Comparison of ENCODE assay signal across 9 mouse cellular contexts in genomic region chr4:106785345-106785744, GRCm38 (mm10). TPM values are rescaled to one million over a fixed set of nuclear protein-coding genes. Genes with fewer than 3 reads are reported as not detected.
A peak's percentile ranks its signal among the peaks of the same experiment; 100 is the strongest.
DNase-seq lines count a peak whose midpoint lies in the region; ATAC-seq and TF ChIP-seq lines count a peak whose summit lies in the region.
"Had no signal": no experiment of that assay in that cellular context is flagged by ENCODE, and none has a peak within 500 bp of the region (broad histone marks: within the 10 kb centered on the region; RNA-seq: fewer than 3 reads in every experiment).

No protein-coding gene starts in this region.

- H3K9ac ChIP-seq in kidney, postnatal 0 days (ENCODE audit: low read depth, low read length) = no peak overlapping the region; the same call in 1 of the 2 replicates
- no peak overlapping the region for H3K9ac ChIP-seq in forebrain, embryonic 12.5 days
- no peak overlapping the region for H3K9ac ChIP-seq in neural tube, embryonic 14.5 days (replicated peaks; ENCODE audit: low read depth, low read length)

- DNase-seq in kidney, postnatal 0 days (ENCODE audit: low spot score) = no peak
- DNase-seq in kidney, postnatal 25 days = no peak
- DNase-seq in limb, embryonic 10.5 days (ENCODE audit: low spot score) = no peak
- DNase-seq in adrenal gland, postnatal 10 days = no peak
- no peak for DNase-seq in right cerebral cortex, postnatal 25 days
- DNase-seq: kidney, adult 2 months had no signal

- WGBS in kidney, postnatal 0 days = 68% methylated on average over 7 of the region's 7 CpGs
- WGBS in forebrain, embryonic 12.5 days = 46% methylated on average over 7 of the region's 7 CpGs
- 68% methylated on average over 7 of the region's 7 CpGs for WGBS in limb, embryonic 10.5 days
- 47% methylated on average over 7 of the region's 7 CpGs for WGBS in neural tube, embryonic 14.5 days

- no peak for TF ChIP-seq CTCF in kidney, postnatal 0 days (IDR thresholded peaks at IDR 0.05; ENCODE audit: low read depth)

- peak overlapping the region; percentile 67; the same call in 1 of the 2 replicates for H3K27ac ChIP-seq in kidney, postnatal 0 days
- H3K27ac ChIP-seq in forebrain, embryonic 12.5 days = peak overlapping the region; percentile 91
- peak overlapping the region; percentile 84 for H3K27ac ChIP-seq in limb, embryonic 10.5 days
- H3K27ac ChIP-seq in neural tube, embryonic 14.5 days (ENCODE audit: low read depth, low read length) = peak overlapping the region; percentile 74
- H3K27ac ChIP-seq: macrophage had no signal

- H3K9me3 ChIP-seq in kidney, postnatal 0 days (replicated peaks; ENCODE audit: low read length) = no peaks in the 10 kb centered on the region
- no peaks in the 10 kb centered on the region for H3K9me3 ChIP-seq in forebrain, embryonic 12.5 days
- H3K9me3 ChIP-seq in limb, embryonic 10.5 days (replicated peaks) = no peaks in the 10 kb centered on the region
- H3K9me3 ChIP-seq in neural tube, embryonic 14.5 days (ENCODE audit: control insufficient read depth, low read length) = no peaks in the 10 kb centered on the region

- no peak for ATAC-seq in kidney, postnatal 0 days (replicated peaks; ENCODE audit: low FRiP score, low read depth)
- ATAC-seq in forebrain, embryonic 12.5 days (ENCODE audit: low FRiP score) = peak; percentile 47
- peak; percentile 16; the same call in 1 of the 2 replicates for ATAC-seq in neural tube, embryonic 14.5 days (ENCODE audit: low read depth)

- no peaks in the 10 kb centered on the region for H3K36me3 ChIP-seq in kidney, postnatal 0 days (ENCODE audit: insufficient read depth, low read length)
- no peaks in the 10 kb centered on the region for H3K36me3 ChIP-seq in forebrain, embryonic 12.5 days (replicated peaks)
- H3K36me3 ChIP-seq in limb, embryonic 10.5 days = peaks cover 5% of the 10 kb centered on the region; the same call in 1 of the 2 replicates
- H3K36me3 ChIP-seq in neural tube, embryonic 14.5 days (ENCODE audit: control insufficient read depth, insufficient read depth, low read length) = no peaks in the 10 kb centered on the region

- no peak overlapping the region for H3K4me2 ChIP-seq in kidney, postnatal 0 days (ENCODE audit: low read length)
- H3K4me2 ChIP-seq in forebrain, embryonic 12.5 days = no peak overlapping the region
- no peak overlapping the region for H3K4me2 ChIP-seq in neural tube, embryonic 14.5 days (ENCODE audit: low read depth, low read length)

- no peak overlapping the region for H3K4me3 ChIP-seq in kidney, postnatal 0 days (replicated peaks; ENCODE audit: low read depth, low read length)
- no peak overlapping the region for H3K4me3 ChIP-seq in forebrain, embryonic 12.5 days (replicated peaks)
- peak overlapping the region; percentile 17; the same call in 1 of the 2 replicates for H3K4me3 ChIP-seq in limb, embryonic 10.5 days
- H3K4me3 ChIP-seq in neural tube, embryonic 14.5 days (ENCODE audit: low read depth, low read length) = no peak overlapping the region

- no peaks in the 10 kb centered on the region for H3K27me3 ChIP-seq in kidney, postnatal 0 days (ENCODE audit: insufficient read depth, low read length)
- H3K27me3 ChIP-seq in forebrain, embryonic 12.5 days = no peaks in the 10 kb centered on the region
- H3K27me3 ChIP-seq in limb, embryonic 10.5 days (ENCODE audit: low read depth, poor library complexity, severe bottlenecking) = no peaks in the 10 kb centered on the region
- no peaks in the 10 kb centered on the region for H3K27me3 ChIP-seq in neural tube, embryonic 14.5 days (ENCODE audit: control insufficient read depth, insufficient read depth, low read length)

- peaks cover 21% of the 10 kb centered on the region for H3K4me1 ChIP-seq in kidney, postnatal 0 days (replicated peaks; ENCODE audit: insufficient read depth, low read length)
- H3K4me1 ChIP-seq in forebrain, embryonic 12.5 days = peaks cover 50% of the 10 kb centered on the region
- H3K4me1 ChIP-seq in limb, embryonic 10.5 days = peaks cover 86% of the 10 kb centered on the region
- peaks cover 19% of the 10 kb centered on the region for H3K4me1 ChIP-seq in neural tube, embryonic 14.5 days (ENCODE audit: control insufficient read depth, insufficient read depth, low read length)

RNA-seq across cellular contexts. Expression of gene Acot11, which starts 19.5 kb away (rescaled TPM):
- 1.7 and 1.9 TPM in 2 replicates for polyA plus RNA-seq in kidney, postnatal 0 days (2015; fragmentation: Nextera tagmentation; extraction: Ambion mirVana)
- 1.4 TPM in 2 replicates for polyA plus RNA-seq in forebrain, embryonic 12.5 days (2016; fragmentation: Nextera tagmentation; extraction: Ambion mirVana)
- 9.0 and 10.7 TPM in 2 replicates for polyA plus RNA-seq in limb, embryonic 10.5 days (2016; fragmentation: Nextera tagmentation; extraction: Ambion mirVana)
- 1.4 and 1.9 TPM in 2 replicates for polyA plus RNA-seq in neural tube, embryonic 14.5 days (2014; fragmentation: Nextera tagmentation; extraction: Ambion mirVana)
- total RNA-seq in adrenal gland, postnatal 10 days (2021) = 10 to 100 TPM; 35.1 to 37.9 TPM

RNA-seq across cellular contexts. Expression of gene Fam151a, which starts 51.7 kb away (rescaled TPM):
- polyA plus RNA-seq in kidney, postnatal 0 days (2015; fragmentation: Nextera tagmentation; extraction: Ambion mirVana) = 8.8 and 11.4 TPM in 2 replicates
- not detected in 2 replicates for polyA plus RNA-seq in forebrain, embryonic 12.5 days (2016; fragmentation: Nextera tagmentation; extraction: Ambion mirVana)
- 0.09 and 0.13 TPM in 2 replicates for polyA plus RNA-seq in limb, embryonic 10.5 days (2016; fragmentation: Nextera tagmentation; extraction: Ambion mirVana)
- polyA plus RNA-seq in neural tube, embryonic 14.5 days (2014; fragmentation: Nextera tagmentation; extraction: Ambion mirVana) = not detected in 2 replicates
- under 1 TPM; 0.27 to 0.30 TPM for total RNA-seq in adrenal gland, postnatal 10 days (2021)
- polyA plus RNA-seq: macrophage had no signal

RNA-seq across cellular contexts. Expression of gene Mroh7, which starts 54.6 kb away (rescaled TPM):
- 0.58 and 0.91 TPM in 2 replicates for polyA plus RNA-seq in kidney, postnatal 0 days (2015; fragmentation: Nextera tagmentation; extraction: Ambion mirVana)
- polyA plus RNA-seq in forebrain, embryonic 12.5 days (2016; fragmentation: Nextera tagmentation; extraction: Ambion mirVana) = 0.14 and 0.28 TPM in 2 replicates
- 0.04 and 0.05 TPM in 2 replicates for polyA plus RNA-seq in limb, embryonic 10.5 days (2016; fragmentation: Nextera tagmentation; extraction: Ambion mirVana)
- polyA plus RNA-seq in neural tube, embryonic 14.5 days (2014; fragmentation: Nextera tagmentation; extraction: Ambion mirVana) = 1.1 and 1.4 TPM in 2 replicates
- 1 to 10 TPM in 1 of 2 experiments, under 1 TPM in 1; 0.48 to 1.1 TPM for total RNA-seq in adrenal gland, postnatal 10 days (2021)
- polyA plus RNA-seq: macrophage had no signal
